9 mouse cellular contexts compared by ENCODE assay signal in the genomic region with DNA sequence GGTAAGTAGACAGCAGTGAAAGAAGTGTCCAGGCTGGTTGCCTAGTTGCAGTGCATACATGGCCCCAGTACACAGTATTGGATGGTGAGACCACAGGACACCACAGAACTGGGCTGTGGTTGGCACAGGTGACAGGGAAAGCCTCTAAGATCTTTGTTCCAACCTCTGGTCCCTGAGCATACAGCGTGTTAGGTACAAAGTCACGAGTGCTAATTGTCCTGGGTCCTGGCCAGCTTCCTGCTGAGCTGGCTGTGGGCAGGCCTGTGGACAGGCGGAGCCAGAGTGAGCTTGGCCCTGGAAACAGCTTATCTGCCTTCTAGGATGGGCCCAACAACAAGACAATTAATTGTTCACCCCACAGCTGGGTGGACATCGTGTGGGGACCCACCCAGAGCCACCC. TPM values are rescaled to one million over a fixed set of nuclear protein-coding genes. Genes with fewer than 3 reads are reported as not detected.
DNase-seq lines count a peak whose midpoint lies in the region; ATAC-seq and TF ChIP-seq lines count a peak whose summit lies in the region.
"Had no signal": no experiment of that assay in that cellular context is flagged by ENCODE, and none has a peak within 500 bp of the region (broad histone marks: within the 10 kb centered on the region; RNA-seq: fewer than 3 reads in every experiment).

No protein-coding gene starts in this region.

- H3K36me3 ChIP-seq in forebrain, embryonic 10.5 days (replicated peaks), result 0 out of 2 replicates have a peak, but pooled peaks cover 4% of the 10 kb centered on the region
- H3K36me3 ChIP-seq in forebrain, embryonic 12.5 days (replicated peaks), result no peaks in the 10 kb centered on the region
- peaks cover 56% of the 10 kb centered on the region for H3K36me3 ChIP-seq in intestine, postnatal 0 days (ENCODE audit: control insufficient read depth, insufficient read depth)

- H3K4me2 ChIP-seq in forebrain, embryonic 12.5 days, result no peak overlapping the region
- no peak overlapping the region for H3K4me2 ChIP-seq in intestine, postnatal 0 days (replicated peaks; ENCODE audit: low read depth)

- H3K4me3 ChIP-seq in forebrain, embryonic 10.5 days, result no peak overlapping the region
- H3K4me3 ChIP-seq in forebrain, embryonic 12.5 days (replicated peaks), result no peak overlapping the region
- no peak overlapping the region for H3K4me3 ChIP-seq in intestine, postnatal 0 days (ENCODE audit: low read depth, low read length)

- no peaks in the 10 kb centered on the region for H3K9me3 ChIP-seq in forebrain, embryonic 10.5 days
- no peaks in the 10 kb centered on the region for H3K9me3 ChIP-seq in forebrain, embryonic 12.5 days
- no peaks in the 10 kb centered on the region for H3K9me3 ChIP-seq in intestine, postnatal 0 days (ENCODE audit: control insufficient read depth)

- H3K27ac ChIP-seq in forebrain, embryonic 10.5 days, result peak overlapping the region; percentile 65; the same call in 1 of the 2 replicates
- no peak overlapping the region for H3K27ac ChIP-seq in forebrain, embryonic 12.5 days
- peak overlapping the region; percentile 95 for H3K27ac ChIP-seq in intestine, postnatal 0 days (ENCODE audit: low read depth, low read length)

- WGBS in forebrain, embryonic 10.5 days, result 76% methylated on average over 4 of the region's 4 CpGs
- 59% methylated on average over 4 of the region's 4 CpGs for WGBS in forebrain, embryonic 12.5 days
- WGBS in intestine, postnatal 0 days, result 45% methylated on average over 4 of the region's 4 CpGs

- no peak for ATAC-seq in forebrain, embryonic 12.5 days (ENCODE audit: low FRiP score)
- ATAC-seq in intestine, postnatal 0 days, result peak; percentile 89

- H3K27me3 ChIP-seq in forebrain, embryonic 10.5 days (ENCODE audit: poor library complexity, severe bottlenecking), result no peaks in the 10 kb centered on the region
- no peaks in the 10 kb centered on the region for H3K27me3 ChIP-seq in forebrain, embryonic 12.5 days
- H3K27me3 ChIP-seq in intestine, postnatal 0 days (replicated peaks; ENCODE audit: control insufficient read depth, insufficient read depth, low read length), result no peaks in the 10 kb centered on the region

- DNase-seq in forebrain, embryonic 10.5 days (ENCODE audit: extremely low spot score, low spot score), result no peak
- peak; percentile 48 for DNase-seq in retina, postnatal 1 day
- no peak for DNase-seq in retina, embryonic 14.5 days (ENCODE audit: low spot score)
- no peak for DNase-seq in urinary bladder, adult 2 months (ENCODE audit: low spot score)
- no peak for DNase-seq in left cerebral cortex, adult 18-20 months (ENCODE audit: low spot score in 2 of 2)
- DNase-seq in spleen, postnatal 36 days (ENCODE audit: low spot score in 2 of 2), result no peak

- no peak for TF ChIP-seq CTCF in intestine, postnatal 0 days (IDR thresholded peaks at IDR 0.05; ENCODE audit: low read depth)

- H3K9ac ChIP-seq in forebrain, embryonic 12.5 days, result no peak overlapping the region
- 0 out of 2 replicates have a peak overlapping the region, but pooled peaks have one; percentile 13 for H3K9ac ChIP-seq in intestine, postnatal 0 days (ENCODE audit: low read depth, low read length)

- peaks cover 32% of the 10 kb centered on the region for H3K4me1 ChIP-seq in forebrain, embryonic 10.5 days
- peaks cover 16% of the 10 kb centered on the region for H3K4me1 ChIP-seq in forebrain, embryonic 12.5 days
- peaks cover 11% of the 10 kb centered on the region; the same call in 1 of the 2 replicates for H3K4me1 ChIP-seq in intestine, postnatal 0 days (replicated peaks; ENCODE audit: control insufficient read depth, insufficient read depth, low read length)

RNA-seq across cellular contexts. Expression of a gene that starts 16.0 kb away (rescaled TPM):
- 1.5 and 1.9 TPM in 2 replicates for polyA plus RNA-seq in forebrain, embryonic 10.5 days (2016; fragmentation: Nextera tagmentation; extraction: Ambion mirVana)
- 0.47 and 0.79 TPM in 2 replicates for polyA plus RNA-seq in forebrain, embryonic 12.5 days (2016; fragmentation: Nextera tagmentation; extraction: Ambion mirVana)
- 20.7 and 21.9 TPM in 2 replicates for polyA plus RNA-seq in intestine, postnatal 0 days (2015; fragmentation: Nextera tagmentation; extraction: Ambion mirVana)
- 6.2 and 6.5 TPM in 2 replicates for polyA plus RNA-seq in urinary bladder, adult 2 months (2012; rRNA removed)
- under 1 TPM in 1 of 2 experiments, not detected in 1; 0.12 TPM for total RNA-seq in left cerebral cortex, adult 18-20 months (2021)

RNA-seq across cellular contexts. Expression of a gene that starts 20.7 kb away (rescaled TPM):
- polyA plus RNA-seq in forebrain, embryonic 10.5 days (2016; fragmentation: Nextera tagmentation; extraction: Ambion mirVana), result 0.07 and 0.12 TPM in 2 replicates
- not detected in 2 replicates for polyA plus RNA-seq in forebrain, embryonic 12.5 days (2016; fragmentation: Nextera tagmentation; extraction: Ambion mirVana)
- 0.08 and 0.13 TPM in 2 replicates for polyA plus RNA-seq in intestine, postnatal 0 days (2015; fragmentation: Nextera tagmentation; extraction: Ambion mirVana)
- polyA plus RNA-seq in urinary bladder, adult 2 months (2012; rRNA removed), result 0.03 and 0.04 TPM in 2 replicates
- under 1 TPM in 1 of 2 experiments, not detected in 1; 0.19 TPM for total RNA-seq in left cerebral cortex, adult 18-20 months (2021)
- polyA plus RNA-seq: intestine, embryonic 14.5 days had no signal

RNA-seq across cellular contexts. Expression of a gene that starts 46.9 kb away (rescaled TPM):
- polyA plus RNA-seq in forebrain, embryonic 10.5 days (2016; fragmentation: Nextera tagmentation; extraction: Ambion mirVana), result 9.0 and 9.8 TPM in 2 replicates
- 6.0 and 6.3 TPM in 2 replicates for polyA plus RNA-seq in forebrain, embryonic 12.5 days (2016; fragmentation: Nextera tagmentation; extraction: Ambion mirVana)
- 3.7 and 3.9 TPM in 2 replicates for polyA plus RNA-seq in intestine, postnatal 0 days (2015; fragmentation: Nextera tagmentation; extraction: Ambion mirVana)
- 5.5 and 6.2 TPM in 2 replicates for polyA plus RNA-seq in urinary bladder, adult 2 months (2012; rRNA removed)
- total RNA-seq in left cerebral cortex, adult 18-20 months (2021), result 1 to 10 TPM; 3.2 to 4.5 TPM
